Mouse (Mus musculus): ENCODE measurements around the gene Epb41l4b. TPM values are rescaled to one million over a fixed set of nuclear protein-coding genes. Genes with fewer than 3 reads are reported as not detected.
A peak's percentile ranks its signal among the peaks of the same experiment; 100 is the strongest.

Epb41l4b gene
- polyA plus RNA-seq (2015; fragmentation: Nextera tagmentation; extraction: Ambion mirVana), result 3.5 and 3.7 TPM in 2 replicates

- no peaks in the 10 kb centered on the region for H3K9me3 ChIP-seq
- H3K27me3 ChIP-seq (replicated peaks), result peaks cover 26% of the 10 kb centered on the region
- H3K36me3 ChIP-seq (replicated peaks), result no peaks in the 10 kb centered on the region
- peaks cover 32% of the 10 kb centered on the region for H3K4me1 ChIP-seq
- H3K27ac ChIP-seq, result peak within 1 kb of the TSS; percentile 76
- H3K4me2 ChIP-seq, result peak within 1 kb of the TSS; percentile 76
- under 1% methylated on average over 118 of the region's 142 CpGs for WGBS
- ATAC-seq (replicated peaks), result peak; percentile 90
- H3K4me3 ChIP-seq, result peak within 1 kb of the TSS; percentile 77
- peak within 1 kb of the TSS; percentile 72 for H3K9ac ChIP-seq
Observed at GRCm38 (mm10) chr4:57143026-57143937, at the start of gene Epb41l4b. Epb41l4b (minus strand) TSS chr4:57143437.

GRCm38 (mm10) chr4:57191543-57192283 lies 48.5 kb upstream of the Epb41l4b start:
- H3K9me3 ChIP-seq, result no peaks in the 10 kb centered on the region
- H3K27ac ChIP-seq, result no peak overlapping the region
- 79% methylated on average over 9 of the region's 9 CpGs for WGBS
- no peaks in the 10 kb centered on the region for H3K27me3 ChIP-seq (replicated peaks)
- H3K36me3 ChIP-seq (replicated peaks), result no peaks in the 10 kb centered on the region
- H3K4me3 ChIP-seq, result no peak overlapping the region
- H3K4me2 ChIP-seq, result no peak overlapping the region
- H3K4me1 ChIP-seq, result no peaks in the 10 kb centered on the region
- ATAC-seq (replicated peaks), result no peak
- H3K9ac ChIP-seq, result no peak overlapping the region

GRCm38 (mm10) chr4:57189881-57190280 lies 46.6 kb upstream of the Epb41l4b start:
- H3K36me3 ChIP-seq (replicated peaks), result no peaks in the 10 kb centered on the region
- H3K9ac ChIP-seq, result no peak overlapping the region
- no peak overlapping the region for H3K27ac ChIP-seq
- H3K4me1 ChIP-seq, result no peaks in the 10 kb centered on the region
- H3K27me3 ChIP-seq (replicated peaks), result no peaks in the 10 kb centered on the region
- no peak for ATAC-seq (replicated peaks)
- WGBS, result 85% methylated on average over 2 of the region's 2 CpGs
- no peak overlapping the region for H3K4me2 ChIP-seq
- no peaks in the 10 kb centered on the region for H3K9me3 ChIP-seq
- no peak overlapping the region for H3K4me3 ChIP-seq

GRCm38 (mm10) chr4:57186035-57186434 lies 42.8 kb upstream of the Epb41l4b start:
- no peak overlapping the region for H3K4me3 ChIP-seq
- ATAC-seq (replicated peaks), result no peak
- H3K36me3 ChIP-seq (replicated peaks), result no peaks in the 10 kb centered on the region
- H3K9ac ChIP-seq, result no peak overlapping the region
- 36% methylated on average over 6 of the region's 6 CpGs for WGBS
- H3K4me1 ChIP-seq, result no peaks in the 10 kb centered on the region
- no peaks in the 10 kb centered on the region for H3K9me3 ChIP-seq
- no peaks in the 10 kb centered on the region for H3K27me3 ChIP-seq (replicated peaks)
- H3K4me2 ChIP-seq, result no peak overlapping the region
- H3K27ac ChIP-seq, result no peak overlapping the region

- no peak overlapping the region for H3K4me2 ChIP-seq
- H3K27ac ChIP-seq, result no peak overlapping the region
- H3K36me3 ChIP-seq (replicated peaks), result no peaks in the 10 kb centered on the region
- H3K27me3 ChIP-seq (replicated peaks), result no peaks in the 10 kb centered on the region
- H3K4me3 ChIP-seq, result no peak overlapping the region
- no peaks in the 10 kb centered on the region for H3K4me1 ChIP-seq
- ATAC-seq (replicated peaks), result no peak
- 92% methylated on average over 8 of the region's 8 CpGs for WGBS
- no peak overlapping the region for H3K9ac ChIP-seq
- H3K9me3 ChIP-seq, result no peaks in the 10 kb centered on the region
Observed at GRCm38 (mm10) chr4:57185462-57185861, 42.2 kb upstream of the Epb41l4b start.

GRCm38 (mm10) chr4:57183493-57183892 lies 40.3 kb upstream of the Epb41l4b start:
- H3K36me3 ChIP-seq (replicated peaks), result no peaks in the 10 kb centered on the region
- H3K27ac ChIP-seq, result no peak overlapping the region
- no peak for ATAC-seq (replicated peaks)
- WGBS, result 78% methylated on average over 4 of the region's 4 CpGs
- H3K27me3 ChIP-seq (replicated peaks), result no peaks in the 10 kb centered on the region
- H3K4me3 ChIP-seq, result no peak overlapping the region
- H3K9me3 ChIP-seq, result no peaks in the 10 kb centered on the region
- H3K4me2 ChIP-seq, result no peak overlapping the region
- H3K4me1 ChIP-seq, result no peaks in the 10 kb centered on the region
- no peak overlapping the region for H3K9ac ChIP-seq

- H3K4me3 ChIP-seq, result no peak overlapping the region
- H3K4me2 ChIP-seq, result no peak overlapping the region
- 64% methylated on average over 1 of the region's 1 CpGs for WGBS
- H3K4me1 ChIP-seq, result no peaks in the 10 kb centered on the region
- no peak for ATAC-seq (replicated peaks)
- H3K9me3 ChIP-seq, result no peaks in the 10 kb centered on the region
- H3K27me3 ChIP-seq (replicated peaks), result no peaks in the 10 kb centered on the region
- no peak overlapping the region for H3K9ac ChIP-seq
- H3K36me3 ChIP-seq (replicated peaks), result no peaks in the 10 kb centered on the region
- no peak overlapping the region for H3K27ac ChIP-seq
Observed at GRCm38 (mm10) chr4:57181538-57181937, 38.3 kb upstream of the Epb41l4b start.

GRCm38 (mm10) chr4:57178881-57179280 lies 35.6 kb upstream of the Epb41l4b start:
- no peak for ATAC-seq (replicated peaks)
- H3K9me3 ChIP-seq, result no peaks in the 10 kb centered on the region
- 75% methylated on average over 4 of the region's 4 CpGs for WGBS
- H3K4me3 ChIP-seq, result no peak overlapping the region
- no peak overlapping the region for H3K4me2 ChIP-seq
- no peaks in the 10 kb centered on the region for H3K4me1 ChIP-seq
- no peaks in the 10 kb centered on the region for H3K27me3 ChIP-seq (replicated peaks)
- H3K27ac ChIP-seq, result no peak overlapping the region
- H3K36me3 ChIP-seq (replicated peaks), result no peaks in the 10 kb centered on the region
- H3K9ac ChIP-seq, result no peak overlapping the region

- no peaks in the 10 kb centered on the region for H3K9me3 ChIP-seq
- 72% methylated on average over 10 of the region's 10 CpGs for WGBS
- no peak overlapping the region for H3K9ac ChIP-seq
- no peaks in the 10 kb centered on the region for H3K27me3 ChIP-seq (replicated peaks)
- no peak overlapping the region for H3K4me3 ChIP-seq
- no peak overlapping the region for H3K4me2 ChIP-seq
- no peak overlapping the region for H3K27ac ChIP-seq
- no peaks in the 10 kb centered on the region for H3K36me3 ChIP-seq (replicated peaks)
- H3K4me1 ChIP-seq, result no peaks in the 10 kb centered on the region
- ATAC-seq (replicated peaks), result no peak
Observed at GRCm38 (mm10) chr4:57175329-57175728, 32.1 kb upstream of the Epb41l4b start.

GRCm38 (mm10) chr4:57172861-57173260 lies 29.6 kb upstream of the Epb41l4b start:
- Histone ChIP-seq H3K4me3 (no peak overlapping the region), H3K4me2 (no peak overlapping the region), H3K27ac (no peak overlapping the region), H3K36me3 (replicated peaks) (no peaks in the 10 kb centered on the region), H3K9me3 (no peaks in the 10 kb centered on the region), H3K4me1 (no peaks in the 10 kb centered on the region), H3K27me3 (replicated peaks) (no peaks in the 10 kb centered on the region), H3K9ac (no peak overlapping the region)
- no peak for ATAC-seq (replicated peaks)
- WGBS, result 64% methylated on average over 8 of the region's 8 CpGs

- no peaks in the 10 kb centered on the region for H3K36me3 ChIP-seq (replicated peaks)
- WGBS, result 65% methylated on average over 5 of the region's 5 CpGs
- no peak overlapping the region for H3K4me2 ChIP-seq
- no peak for ATAC-seq (replicated peaks)
- no peak overlapping the region for H3K4me3 ChIP-seq
- H3K27me3 ChIP-seq (replicated peaks), result no peaks in the 10 kb centered on the region
- H3K9ac ChIP-seq, result no peak overlapping the region
- H3K4me1 ChIP-seq, result no peaks in the 10 kb centered on the region
- H3K9me3 ChIP-seq, result no peaks in the 10 kb centered on the region
- H3K27ac ChIP-seq, result no peak overlapping the region
Observed at GRCm38 (mm10) chr4:57171817-57172216, 28.6 kb upstream of the Epb41l4b start.

- H3K9ac ChIP-seq, result no peak overlapping the region
- no peak overlapping the region for H3K27ac ChIP-seq
- H3K27me3 ChIP-seq (replicated peaks), result no peaks in the 10 kb centered on the region
- 88% methylated on average over 3 of the region's 3 CpGs for WGBS
- no peak overlapping the region for H3K4me2 ChIP-seq
- H3K9me3 ChIP-seq, result no peaks in the 10 kb centered on the region
- H3K4me1 ChIP-seq, result no peaks in the 10 kb centered on the region
- no peak for ATAC-seq (replicated peaks)
- no peak overlapping the region for H3K4me3 ChIP-seq
- no peaks in the 10 kb centered on the region for H3K36me3 ChIP-seq (replicated peaks)
Observed at GRCm38 (mm10) chr4:57168680-57169079, 25.4 kb upstream of the Epb41l4b start.
